Mouse (Mus musculus) CH12.LX (cell line): ENCODE results near the gene Msi2.

Source experiments
- CTCF ChIP-seq, 2 experiments: IDR thresholded peaks in 1 of 2; conservative IDR thresholded peaks in 1 of 2; 2 replicates each; pipeline ENCODE4 v1.5.1; 2011 to 2012; ENCODE audit warnings: low read depth in 2 of 2, low read length in 2 of 2, improper control_type of control experiment in 1 of 2, inconsistent platforms in 1 of 2, mild to moderate bottlenecking in 1 of 2, moderate library complexity in 1 of 2
- GABPA ChIP-seq: IDR thresholded peaks from 2 replicates; pipeline ENCODE4 v1.6.1; 2012; ENCODE audit warnings: low read depth, low read length, improper control_type of control experiment, inconsistent platforms; ENCODE audit not compliant: insufficient replicate concordance
- MXI1 ChIP-seq: IDR thresholded peaks from 2 replicates; pipeline ENCODE4 v1.6.1; 2011; ENCODE audit warnings: mild to moderate bottlenecking, low read depth, low read length, improper control_type of control experiment
- SIN3A ChIP-seq: IDR thresholded peaks from 2 replicates; pipeline ENCODE4 v1.6.1; 2012; ENCODE audit warnings: low read length, improper control_type of control experiment, inconsistent platforms
- SMC3 ChIP-seq: IDR thresholded peaks from 2 replicates; pipeline ENCODE4 v1.6.1; 2011; ENCODE audit warnings: low read depth, low read length, improper control_type of control experiment

DNA sequence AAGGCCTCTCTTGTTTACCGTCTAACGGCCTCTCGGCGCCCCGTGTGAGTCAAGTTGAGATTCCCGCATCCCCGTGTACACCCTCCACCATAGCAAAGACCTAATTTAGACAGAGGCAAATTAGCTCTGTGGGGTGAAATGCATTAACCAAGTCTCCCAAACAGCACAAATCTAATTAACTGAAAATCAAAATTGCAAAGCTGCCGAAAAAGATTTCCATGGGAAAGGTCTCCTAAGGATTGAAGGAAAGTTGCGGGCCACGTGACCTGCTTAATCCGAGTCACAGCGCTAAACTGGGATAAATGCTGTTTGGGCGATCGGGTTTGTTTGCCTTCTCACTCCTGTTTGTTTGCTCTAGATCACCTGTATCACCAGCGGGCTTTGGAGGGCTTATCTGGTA is 52.5 kb downstream of the Msi2 start:
- TF ChIP-seq CTCF (conservative IDR thresholded peaks at IDR 0.05 in 1 of 2, IDR thresholded peaks at IDR 0.05 in 1 of 2; ENCODE audit: low read depth in 2 of 2, low read length in 2 of 2) (no peak), GABPA (no peak), MXI1 (no peak), SIN3A (no peak), SMC3 (no peak)
